ENCODE assay signal across 11 mouse cellular contexts in genomic region chr9:112821940-112822339, GRCm38 (mm10).
"Had no signal": no experiment of that assay in that cellular context is flagged by ENCODE, and none has a peak within 500 bp of the region (broad histone marks: within the 10 kb centered on the region; RNA-seq: fewer than 3 reads in every experiment).

No protein-coding gene starts in this region.

- DNase-seq: retina, postnatal 1 day; right cerebral cortex, postnatal 14 days; right cerebral cortex, postnatal 25 days; right cerebral cortex, postnatal 4 days; spleen, adult 18-20 months; thymus, adult 18-20 months; thymus, adult 2 months; thymus, postnatal 14 days; thymus, postnatal 25 days; thymus, postnatal 36 days; thymus, postnatal 4 days had no signal
